Mouse (Mus musculus): ENCODE results near the gene Tmem128.

The Tmem128 gene

GRCm38 (mm10) chr5:38277936-38278600, 18.1 kb downstream of the Tmem128 start:
- DNase-seq, result no peak

GRCm38 (mm10) chr5:38280075-38280474, 20.1 kb downstream of the Tmem128 start:
- DNase-seq, result no peak

GRCm38 (mm10) chr5:38285724-38286123, 25.7 kb downstream of the Tmem128 start:
- DNase-seq, result no peak

GRCm38 (mm10) chr5:38288476-38288875, 28.5 kb downstream of the Tmem128 start:
- DNase-seq, result no peak

- no peak for DNase-seq
Observed at GRCm38 (mm10) chr5:38301761-38302411, 41.9 kb downstream of the Tmem128 start.

- no peak for DNase-seq
Observed at GRCm38 (mm10) chr5:38302651-38303050, 42.7 kb downstream of the Tmem128 start.

GRCm38 (mm10) chr5:38305241-38305640, 45.3 kb downstream of the Tmem128 start:
- no peak for DNase-seq

GRCm38 (mm10) chr5:38307255-38308101, 47.5 kb downstream of the Tmem128 start:
- DNase-seq, result peak; percentile 83 to 85

- peak; percentile 39 to 47 for DNase-seq
Observed at GRCm38 (mm10) chr5:38308873-38309272, 48.9 kb downstream of the Tmem128 start.

- DNase-seq, result no peak
Observed at GRCm38 (mm10) chr5:38309795-38310194, 49.8 kb downstream of the Tmem128 start.

All from lung, adult 18-20 months (tissue).